Mouse (Mus musculus) activated CD4-positive, CD25-positive, alpha-beta regulatory T cell, adult 9 weeks (primary cell): ENCODE results near the gene Slc2a8. TPM values are rescaled to one million over a fixed set of nuclear protein-coding genes. Genes with fewer than 3 reads are reported as not detected.

ENCODE experiments used
- polyA plus RNA-seq: library from polyadenylated mRNA; unstranded; fragments of 100-300 nt; shearing (Covaris generic); gene quantifications from one replicate; pipeline ENCODE4 v1.2.1, GENCODE M21; 2017

The Slc2a8 gene
- 6.9 TPM for polyA plus RNA-seq

DNA sequence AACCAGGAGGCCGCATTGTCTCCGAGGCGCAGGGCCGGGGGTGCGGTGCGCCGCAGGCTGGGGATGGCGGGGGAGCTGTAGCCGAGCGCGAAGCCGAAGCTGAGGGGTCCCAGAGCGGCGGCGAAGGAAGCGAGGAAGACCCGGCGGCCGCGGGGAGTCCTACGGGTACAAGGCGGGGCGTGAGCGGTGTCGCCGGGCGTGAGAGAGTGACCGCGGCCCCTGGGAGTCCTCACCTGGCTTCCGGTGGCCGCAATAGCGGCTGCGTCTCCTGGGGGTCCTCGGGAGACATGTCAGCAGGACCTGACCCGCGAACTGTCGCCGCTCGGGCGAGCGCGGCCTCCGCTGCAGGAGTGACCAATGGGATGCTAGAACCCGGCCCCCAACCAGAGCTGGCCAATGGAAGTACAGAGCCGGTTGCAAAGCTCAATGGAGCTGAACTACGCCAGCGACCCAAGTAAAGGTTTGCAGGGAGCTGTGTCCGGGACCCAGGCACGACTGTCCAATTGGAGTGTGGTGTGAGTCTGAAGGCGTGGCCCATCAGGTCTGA lies at the start of gene Slc2a8:
Gene Slc2a8 (minus strand): TSS at position 359 of the 547 bp plus-strand sequence.

DNA sequence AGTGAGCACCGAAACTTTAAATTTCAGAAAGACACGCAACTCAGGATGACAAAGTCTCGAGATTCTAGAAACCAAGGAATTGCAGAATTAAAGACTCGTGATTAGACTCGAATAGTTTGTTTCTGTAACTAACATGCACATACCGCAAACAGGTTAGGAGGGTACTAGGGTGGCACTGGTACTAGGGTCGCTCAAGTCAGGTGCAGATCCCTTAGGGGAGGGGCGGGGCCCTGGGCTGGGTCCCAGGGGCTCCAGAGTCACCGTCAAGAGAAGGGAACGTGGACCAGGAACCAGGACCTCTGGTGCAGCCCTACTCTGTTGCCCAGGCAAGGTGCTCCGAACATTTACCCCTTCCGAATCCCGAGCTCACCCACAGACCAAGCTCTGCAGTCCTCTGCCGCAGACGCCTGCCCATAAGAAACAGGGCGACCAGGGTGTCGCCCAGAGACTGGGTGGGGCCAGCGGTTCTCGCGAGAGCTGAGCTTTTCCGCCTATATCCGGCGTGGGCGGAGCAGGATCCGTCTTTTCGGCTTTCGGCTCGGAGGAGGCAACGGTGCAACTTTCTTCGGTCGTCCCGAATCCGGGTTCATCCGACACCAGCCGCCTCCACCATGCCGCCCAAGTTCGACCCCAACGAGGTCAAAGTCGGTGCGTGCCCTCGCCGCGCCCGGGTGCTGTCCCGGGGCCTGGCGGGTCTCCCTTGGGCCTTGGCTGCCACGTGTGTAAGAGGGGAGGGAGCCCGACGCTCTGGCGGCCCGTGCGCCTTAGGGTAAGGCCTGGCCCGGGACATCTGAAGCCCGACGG lies 20.5 kb downstream of the Slc2a8 start, which contains the start of the genes Rpl12 and Lrsam1:
Gene Rpl12 (plus strand): TSS at position 368 of the 804 bp plus-strand sequence.
Gene Lrsam1 (minus strand): TSS at position 423 of the 804 bp plus-strand sequence.

Other genes starting within 250 kb of the Slc2a8 start
- 0.66 TPM for gene 6330409D20Rik, start 241.1 kb downstream of the Slc2a8 start, polyA plus RNA-seq
- gene Tor2a, start 224.8 kb downstream of the Slc2a8 start, polyA plus RNA-seq: 69.2 TPM
- 2.0 TPM for gene Ttc16, start 206.4 kb downstream of the Slc2a8 start, polyA plus RNA-seq
- gene Ptrh1, start 206.3 kb downstream of the Slc2a8 start, polyA plus RNA-seq: 8.0 TPM
- gene Cfap157, start 197.7 kb downstream of the Slc2a8 start, polyA plus RNA-seq: 0.68 TPM
- 2.9 TPM for gene Stxbp1, start 134.8 kb downstream of the Slc2a8 start, polyA plus RNA-seq
- gene Fam129b, start 106.0 kb downstream of the Slc2a8 start, polyA plus RNA-seq: 1.4 TPM
- gene Rpl12, start 20.5 kb downstream of the Slc2a8 start, polyA plus RNA-seq: 35.9 TPM
- gene Lrsam1, start 20.5 kb downstream of the Slc2a8 start, polyA plus RNA-seq: 10.8 TPM
- not detected for gene Garnl3, start 149.6 kb upstream of the Slc2a8 start, polyA plus RNA-seq
- 31.2 TPM for gene Angptl2, start 234.0 kb upstream of the Slc2a8 start, polyA plus RNA-seq